In genomic region chr6:3936140-3936714, GRCm38 (mm10) we compare ENCODE assay signal across 31 mouse cellular contexts. TPM values are rescaled to one million over a fixed set of nuclear protein-coding genes. Genes with fewer than 3 reads are reported as not detected.
A peak's percentile ranks its signal among the peaks of the same experiment; 100 is the strongest.
DNase-seq lines count a peak whose midpoint lies in the region; ATAC-seq and TF ChIP-seq lines count a peak whose summit lies in the region.
"Had no signal": no experiment of that assay in that cellular context is flagged by ENCODE, and none has a peak within 500 bp of the region (broad histone marks: within the 10 kb centered on the region; RNA-seq: fewer than 3 reads in every experiment).

No protein-coding gene starts in this region.

- H3K4me2 ChIP-seq in intestine, embryonic 15.5 days (replicated peaks), result no peak overlapping the region
- no peak overlapping the region for H3K4me2 ChIP-seq in intestine, postnatal 0 days (replicated peaks; ENCODE audit: low read depth)
- no peak overlapping the region for H3K4me2 ChIP-seq in lung, embryonic 14.5 days
- no peak overlapping the region for H3K4me2 ChIP-seq in intestine, embryonic 16.5 days (ENCODE audit: low read depth, low read length)
- H3K4me2 ChIP-seq: embryonic facial prominence, embryonic 12.5 days; embryonic facial prominence, embryonic 15.5 days; heart, embryonic 13.5 days; hindbrain, embryonic 14.5 days had no signal

- TF ChIP-seq CTCF in intestine, postnatal 0 days (IDR thresholded peaks at IDR 0.05; ENCODE audit: low read depth), result no peak
- TF ChIP-seq CTCF in lung, embryonic 14.5 days (IDR thresholded peaks at IDR 0.05; ENCODE audit: low read depth), result no peak

- no peaks in the 10 kb centered on the region for H3K4me1 ChIP-seq in intestine, embryonic 15.5 days (replicated peaks)
- H3K4me1 ChIP-seq in intestine, postnatal 0 days (replicated peaks; ENCODE audit: control insufficient read depth, insufficient read depth, low read length), result no peaks in the 10 kb centered on the region
- peaks cover 4% of the 10 kb centered on the region; the same call in 1 of the 2 replicates for H3K4me1 ChIP-seq in lung, embryonic 14.5 days (ENCODE audit: insufficient read depth)
- H3K4me1 ChIP-seq in intestine, embryonic 16.5 days (ENCODE audit: control insufficient read depth, insufficient read depth, low read length), result 0 out of 2 replicates have a peak, but pooled peaks cover 2% of the 10 kb centered on the region
- H3K4me1 ChIP-seq: embryonic facial prominence, embryonic 12.5 days; embryonic facial prominence, embryonic 15.5 days had no signal

- H3K27me3 ChIP-seq in intestine, embryonic 15.5 days (replicated peaks), result no peaks in the 10 kb centered on the region
- no peaks in the 10 kb centered on the region for H3K27me3 ChIP-seq in intestine, postnatal 0 days (replicated peaks; ENCODE audit: control insufficient read depth, insufficient read depth, low read length)
- no peaks in the 10 kb centered on the region for H3K27me3 ChIP-seq in lung, embryonic 14.5 days (ENCODE audit: insufficient read depth, low read length)
- H3K27me3 ChIP-seq in intestine, embryonic 16.5 days (replicated peaks; ENCODE audit: control insufficient read depth, insufficient read depth, low read length), result no peaks in the 10 kb centered on the region
- H3K27me3 ChIP-seq: CH12.LX; embryonic facial prominence, embryonic 12.5 days; embryonic facial prominence, embryonic 15.5 days; heart, embryonic 13.5 days had no signal

- no peak overlapping the region for H3K9ac ChIP-seq in intestine, embryonic 15.5 days
- no peak overlapping the region for H3K9ac ChIP-seq in intestine, postnatal 0 days (ENCODE audit: low read depth, low read length)
- no peak overlapping the region for H3K9ac ChIP-seq in lung, embryonic 14.5 days
- H3K9ac ChIP-seq in intestine, embryonic 16.5 days (ENCODE audit: low read depth, low read length), result no peak overlapping the region
- H3K9ac ChIP-seq: embryonic facial prominence, embryonic 12.5 days; embryonic facial prominence, embryonic 15.5 days; forebrain, postnatal 0 days; heart, embryonic 13.5 days; hindbrain, embryonic 14.5 days had no signal

- no peak overlapping the region for H3K27ac ChIP-seq in intestine, embryonic 15.5 days
- H3K27ac ChIP-seq in intestine, postnatal 0 days (ENCODE audit: low read depth, low read length), result no peak overlapping the region
- no peak overlapping the region for H3K27ac ChIP-seq in lung, embryonic 14.5 days (ENCODE audit: low read depth)
- H3K27ac ChIP-seq in intestine, embryonic 16.5 days (ENCODE audit: low read length), result no peak overlapping the region
- H3K27ac ChIP-seq: embryonic facial prominence, embryonic 12.5 days; embryonic facial prominence, embryonic 15.5 days; gastrocnemius, adult 2 months; heart, embryonic 13.5 days; hindbrain, embryonic 14.5 days had no signal

- peak; percentile 19 for DNase-seq in lung, embryonic 14.5 days
- no peak for DNase-seq in lung, postnatal 14 days
- DNase-seq in lung, postnatal 36 days, result peak; percentile 3
- DNase-seq: adrenal gland, postnatal 14 days; B cell, adult 2 months; cerebellum, adult 11 months; cerebellum, adult 2 months; cerebellum, adult 9-11 months; cerebellum, postnatal 25 days; forebrain, postnatal 0 days; gastrocnemius, adult 2 months; gastrocnemius, postnatal 14 days; heart, adult 11 months; heart, postnatal 4 days had no signal

- 47% methylated on average over 1 of the region's 1 CpGs for WGBS in intestine, embryonic 15.5 days
- 48% methylated on average over 1 of the region's 1 CpGs for WGBS in intestine, postnatal 0 days
- WGBS in lung, embryonic 14.5 days, result 9% methylated on average over 1 of the region's 1 CpGs
- WGBS in intestine, embryonic 16.5 days, result 50% methylated on average over 1 of the region's 1 CpGs

- peak; percentile 43 for ATAC-seq in intestine, embryonic 15.5 days
- no peak for ATAC-seq in intestine, postnatal 0 days
- ATAC-seq in lung, embryonic 14.5 days (ENCODE audit: insufficient read depth), result peak; percentile 58; the same call in 1 of the 2 replicates
- peak; percentile 56 for ATAC-seq in intestine, embryonic 16.5 days
- ATAC-seq in activated CD4-positive, CD25-positive, alpha-beta regulatory T cell, adult 4 months, result no peak
- ATAC-seq: forebrain, embryonic 14.5 days; forebrain, postnatal 0 days; Patski had no signal

- no peaks in the 10 kb centered on the region for H3K36me3 ChIP-seq in intestine, embryonic 15.5 days
- H3K36me3 ChIP-seq in intestine, postnatal 0 days (ENCODE audit: control insufficient read depth, insufficient read depth), result no peaks in the 10 kb centered on the region
- no peaks in the 10 kb centered on the region for H3K36me3 ChIP-seq in lung, embryonic 14.5 days (ENCODE audit: insufficient read depth)
- no peaks in the 10 kb centered on the region for H3K36me3 ChIP-seq in intestine, embryonic 16.5 days (ENCODE audit: control insufficient read depth, insufficient read depth, low read length)
- H3K36me3 ChIP-seq: embryonic facial prominence, embryonic 12.5 days; embryonic facial prominence, embryonic 15.5 days; G1E; heart, embryonic 13.5 days had no signal

- no peak overlapping the region for H3K4me3 ChIP-seq in intestine, embryonic 15.5 days (replicated peaks)
- no peak overlapping the region for H3K4me3 ChIP-seq in intestine, postnatal 0 days (ENCODE audit: low read depth, low read length)
- no peak overlapping the region for H3K4me3 ChIP-seq in lung, embryonic 14.5 days (ENCODE audit: low read depth, low read length)
- no peak overlapping the region for H3K4me3 ChIP-seq in intestine, embryonic 16.5 days (ENCODE audit: low read length)
- H3K4me3 ChIP-seq: embryonic facial prominence, embryonic 12.5 days; embryonic facial prominence, embryonic 15.5 days; gastrocnemius, adult 2 months; heart, embryonic 13.5 days had no signal

- no peaks in the 10 kb centered on the region for H3K9me3 ChIP-seq in intestine, embryonic 15.5 days
- H3K9me3 ChIP-seq in intestine, postnatal 0 days (ENCODE audit: control insufficient read depth), result no peaks in the 10 kb centered on the region
- no peaks in the 10 kb centered on the region for H3K9me3 ChIP-seq in lung, embryonic 14.5 days (ENCODE audit: low read depth, low read length)
- H3K9me3 ChIP-seq in intestine, embryonic 16.5 days (ENCODE audit: control insufficient read depth, low read length), result no peaks in the 10 kb centered on the region
- H3K9me3 ChIP-seq: embryonic facial prominence, embryonic 12.5 days; embryonic facial prominence, embryonic 15.5 days; G1E; heart, embryonic 13.5 days had no signal

RNA-seq across cellular contexts. Expression of gene Tfpi2, which starts 52.5 kb away (rescaled TPM):
- polyA plus RNA-seq in intestine, embryonic 15.5 days (2015; fragmentation: Nextera tagmentation; extraction: Ambion mirVana), result 11.2 and 12.0 TPM in 2 replicates
- 7.1 and 8.2 TPM in 2 replicates for polyA plus RNA-seq in intestine, postnatal 0 days (2015; fragmentation: Nextera tagmentation; extraction: Ambion mirVana)
- 1.7 and 2.9 TPM in 2 replicates for polyA plus RNA-seq in lung, embryonic 14.5 days (2014; fragmentation: Nextera tagmentation; extraction: Ambion mirVana)
- polyA plus RNA-seq in intestine, embryonic 16.5 days (2015; fragmentation: Nextera tagmentation; extraction: Ambion mirVana), result 13.8 and 15.5 TPM in 2 replicates
- not detected for polyA plus RNA-seq in activated CD4-positive, CD25-positive, alpha-beta regulatory T cell, adult 4 months (2017; shearing (Covaris generic))
- polyA plus RNA-seq: G1E, Patski had no signal

RNA-seq across cellular contexts. Expression of gene Gngt1, which starts 57.4 kb away (rescaled TPM):
- polyA plus RNA-seq in intestine, embryonic 15.5 days (2015; fragmentation: Nextera tagmentation; extraction: Ambion mirVana), result not detected in 2 replicates
- polyA plus RNA-seq in intestine, postnatal 0 days (2015; fragmentation: Nextera tagmentation; extraction: Ambion mirVana), result 0.17 TPM in 1 of 2 replicates, not detected in the other
- polyA plus RNA-seq in lung, embryonic 14.5 days (2014; fragmentation: Nextera tagmentation; extraction: Ambion mirVana), result not detected in 2 replicates
- 0.15 TPM in 1 of 2 replicates, not detected in the other for polyA plus RNA-seq in intestine, embryonic 16.5 days (2015; fragmentation: Nextera tagmentation; extraction: Ambion mirVana)
- not detected for polyA plus RNA-seq in activated CD4-positive, CD25-positive, alpha-beta regulatory T cell, adult 4 months (2017; shearing (Covaris generic))
- polyA plus RNA-seq: adrenal gland, adult 2 months; cerebellum, adult 2 months; embryonic facial prominence, embryonic 12.5 days; forebrain, embryonic 11.5 days; forebrain, embryonic 14.5 days; forebrain, postnatal 0 days; frontal cortex, adult 2 months; G1E; heart, embryonic 13.5 days; heart, embryonic 16.5 days; hindbrain, embryonic 11.5 days; hindbrain, embryonic 14.5 days had no signal

Comparison
In these comparisons a context has a peak if more than half of its experiments do, and no peak if none do; other contexts are left out.
1. ATAC-seq: peak in intestine, embryonic 15.5 days (single experiment), lung, embryonic 14.5 days (single experiment) and intestine, embryonic 16.5 days (single experiment); none in intestine, postnatal 0 days (single experiment) and activated CD4-positive, CD25-positive, alpha-beta regulatory T cell, adult 4 months (single experiment).